Mouse (Mus musculus) cerebellum, adult 9-11 months (tissue): Measurements from ENCODE around the gene Insc.

Experiments used
- DNase-seq: peaks from one replicate; pipeline ENCODE4 v3.0.0; 2022

The Insc gene

GRCm38 (mm10) chr7:114834504-114834903, 91.0 kb downstream of the Insc start:
- no peak for DNase-seq

DNA sequence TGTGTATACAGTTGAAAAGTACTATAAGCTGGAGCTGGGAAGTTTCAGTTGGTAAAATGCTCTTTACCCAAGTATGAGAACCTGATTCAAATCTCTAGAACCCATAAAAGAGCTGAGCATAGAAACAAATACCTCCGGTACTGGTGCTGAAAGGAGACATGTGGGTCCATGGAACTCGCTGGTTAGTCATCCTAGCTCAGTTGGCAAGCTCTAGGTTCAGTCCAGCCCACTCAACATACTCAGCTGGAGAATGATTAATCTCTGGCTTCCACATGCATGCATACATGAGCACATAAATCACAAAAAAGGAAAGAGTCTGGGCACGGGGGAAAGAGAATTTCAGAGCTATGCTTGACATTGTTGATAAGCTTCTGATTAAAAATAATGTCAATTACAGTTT, 93.8 kb downstream of the Insc start:
- DNase-seq = no peak

GRCm38 (mm10) chr7:114840029-114840745, 96.7 kb downstream of the Insc start:
- no peak for DNase-seq

GRCm38 (mm10) chr7:114842644-114843211, 99.2 kb downstream of the Insc start:
- DNase-seq = peak; percentile 13

- no peak for DNase-seq
Measured at GRCm38 (mm10) chr7:114847179-114847578, 103.7 kb downstream of the Insc start.

DNA sequence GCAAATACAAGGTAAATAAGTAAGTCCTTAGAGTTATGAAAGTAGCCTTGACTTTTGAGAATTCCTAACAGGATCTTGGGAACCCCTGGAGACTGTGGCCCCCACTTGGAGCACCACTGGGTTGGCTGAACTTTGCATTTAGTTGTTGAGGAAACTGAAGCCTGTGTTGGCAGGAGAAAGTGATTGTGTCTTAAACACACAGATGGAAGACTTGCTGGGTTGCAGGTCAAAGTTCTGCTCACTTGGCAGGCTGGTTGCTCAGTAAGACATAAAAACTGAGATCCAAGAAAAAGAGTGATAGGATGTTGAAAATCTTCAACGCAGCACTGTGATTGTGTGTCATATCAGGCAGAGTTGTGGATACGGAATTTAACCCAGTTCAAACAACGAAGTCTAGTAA, 108.9 kb downstream of the Insc start:
- no peak for DNase-seq

DNA sequence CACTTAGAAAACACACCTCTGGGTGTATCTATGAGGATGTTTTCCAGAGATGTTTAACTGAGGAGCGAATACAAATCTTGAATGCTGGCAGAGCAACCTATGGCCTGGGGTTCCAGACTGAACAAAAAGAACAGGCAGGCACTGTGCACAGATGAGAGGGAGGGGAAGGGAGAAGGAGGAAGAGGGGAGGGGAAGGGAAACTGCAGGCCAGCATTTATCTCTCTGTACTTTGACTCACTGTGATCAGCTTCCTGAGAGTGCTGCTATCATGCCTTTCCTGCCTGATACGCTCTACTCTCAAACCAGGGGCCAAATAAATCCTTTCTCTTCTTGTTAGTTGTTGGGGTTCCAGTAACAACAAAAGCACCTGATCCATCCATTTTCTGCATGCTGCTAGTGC, 110.7 kb downstream of the Insc start:
- DNase-seq = no peak

DNA sequence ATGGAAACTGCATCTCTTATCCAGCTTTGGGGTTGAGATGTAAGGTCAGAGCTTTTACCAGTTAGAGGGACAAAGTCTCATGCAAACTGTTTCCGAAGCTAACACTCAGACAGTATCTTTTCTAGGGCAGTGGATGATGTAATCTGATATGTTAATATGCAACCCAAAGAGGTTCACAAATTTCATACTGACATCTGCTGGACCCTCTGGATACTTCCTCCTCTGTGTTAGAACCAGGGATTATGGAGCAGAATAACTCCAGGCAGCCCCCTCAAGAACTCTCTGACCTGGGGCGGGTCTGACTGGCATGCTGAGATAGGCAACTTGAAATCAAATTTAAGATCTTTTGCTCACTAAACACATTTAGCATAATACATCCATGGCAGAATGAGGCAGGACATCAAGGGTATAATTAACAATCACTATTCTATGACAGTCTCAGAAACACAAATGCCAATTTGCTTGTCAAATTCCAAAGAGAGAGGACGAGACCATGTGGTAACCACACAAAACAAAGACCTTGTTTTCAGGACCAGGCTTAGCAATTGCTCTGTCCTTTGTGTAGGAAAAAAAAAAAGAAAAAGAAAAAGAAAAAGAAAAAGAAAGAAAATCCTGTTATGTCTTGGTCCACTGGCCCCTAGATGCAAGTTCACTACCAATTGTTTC, 117.5 kb downstream of the Insc start:
- DNase-seq = no peak

DNA sequence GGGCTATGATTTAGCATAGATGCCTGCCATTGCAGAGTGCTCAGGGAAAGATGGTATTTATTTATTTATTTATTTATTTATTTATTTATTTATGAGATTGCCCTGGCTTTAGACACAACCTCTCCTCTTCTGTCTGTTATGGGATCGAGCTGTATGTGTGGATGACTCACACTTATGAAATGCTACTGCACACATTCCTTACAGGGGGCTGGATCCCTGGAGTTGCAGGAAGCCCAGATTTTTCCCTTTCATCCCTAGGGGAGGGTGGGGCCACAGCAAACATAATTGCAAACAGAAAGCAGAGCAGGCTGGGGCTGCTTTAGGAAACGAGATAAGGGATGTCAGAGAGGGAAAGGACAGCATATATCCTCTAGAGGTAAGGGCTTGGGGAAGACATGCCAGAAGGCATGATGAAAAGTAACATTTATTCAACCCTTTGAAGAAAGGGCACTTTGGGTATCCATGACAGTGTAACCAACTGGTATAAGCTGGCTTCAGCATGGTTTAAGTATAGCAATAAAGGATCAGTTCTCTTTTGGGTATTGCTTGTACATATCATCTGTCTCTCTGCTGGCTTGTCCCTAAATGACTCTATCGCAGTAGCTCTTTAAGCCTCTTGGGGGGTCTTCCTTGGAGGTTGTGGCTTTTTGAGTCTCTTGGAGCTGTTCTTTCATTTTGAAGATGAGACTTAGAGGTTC, 130.0 kb downstream of the Insc start:
- no peak for DNase-seq

DNA sequence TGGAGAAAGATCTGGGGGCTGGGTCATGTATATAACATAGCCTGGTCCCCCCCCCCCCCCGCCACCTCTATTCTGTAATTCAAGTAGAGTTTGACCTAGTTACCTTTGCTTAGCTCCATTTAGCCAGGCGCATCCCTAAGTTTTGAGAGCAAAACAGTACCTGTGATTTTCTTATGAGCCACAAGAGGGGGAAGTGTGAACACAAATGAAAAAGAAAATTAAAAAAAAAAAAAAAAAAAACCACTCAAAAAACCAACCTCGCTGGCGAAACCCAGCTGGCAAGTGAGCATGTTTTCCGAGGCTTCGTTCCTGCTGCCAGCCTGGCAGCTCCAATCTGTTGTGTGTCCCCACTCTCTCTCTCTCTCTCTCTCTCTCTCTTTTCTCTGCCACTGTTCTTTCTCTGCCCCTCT, 130.5 kb downstream of the Insc start:
- DNase-seq = peak; percentile 16

GRCm38 (mm10) chr7:114874579-114874978, 131.1 kb downstream of the Insc start:
- DNase-seq = no peak

DNA sequence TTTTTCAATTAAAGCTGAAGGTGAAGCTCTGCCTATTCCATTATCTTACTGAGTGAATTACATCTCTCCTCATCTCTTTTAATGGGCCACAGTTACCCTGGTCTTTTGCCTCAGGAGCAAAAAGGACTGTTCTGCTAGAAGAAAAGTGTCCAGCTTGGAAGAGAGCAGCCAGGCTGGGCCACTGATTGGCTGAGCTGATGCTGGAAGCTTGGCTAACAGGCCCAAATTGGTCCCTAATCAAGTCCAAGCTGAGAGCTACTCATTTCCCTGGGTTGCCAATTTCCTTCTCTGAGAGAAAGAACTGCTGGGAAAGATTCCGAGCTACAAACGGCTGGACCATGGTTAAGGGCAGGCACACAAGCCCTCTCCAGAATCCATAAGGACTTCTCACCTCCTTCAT, 140.1 kb downstream of the Insc start:
- DNase-seq = peak; percentile 5

DNA sequence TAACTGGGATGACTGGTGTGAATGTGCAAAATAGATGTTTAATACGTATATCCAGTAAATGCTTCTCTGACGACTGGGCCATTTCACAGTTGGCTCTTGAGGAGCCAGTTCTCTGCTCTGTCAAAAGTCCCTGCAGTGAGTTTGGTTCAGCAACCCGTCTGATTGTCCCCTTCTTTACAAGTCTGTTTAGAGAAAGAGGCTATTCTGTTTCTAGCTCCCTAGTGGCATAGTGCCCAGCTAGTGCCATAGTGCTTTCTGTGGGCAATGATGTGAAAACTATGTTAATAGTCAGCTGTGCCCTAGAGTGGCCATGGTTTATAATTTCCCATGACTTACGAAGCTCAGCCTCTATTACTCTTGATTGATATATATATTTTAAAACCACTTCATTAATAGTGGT, 143.4 kb downstream of the Insc start:
- peak; percentile 7 for DNase-seq

DNA sequence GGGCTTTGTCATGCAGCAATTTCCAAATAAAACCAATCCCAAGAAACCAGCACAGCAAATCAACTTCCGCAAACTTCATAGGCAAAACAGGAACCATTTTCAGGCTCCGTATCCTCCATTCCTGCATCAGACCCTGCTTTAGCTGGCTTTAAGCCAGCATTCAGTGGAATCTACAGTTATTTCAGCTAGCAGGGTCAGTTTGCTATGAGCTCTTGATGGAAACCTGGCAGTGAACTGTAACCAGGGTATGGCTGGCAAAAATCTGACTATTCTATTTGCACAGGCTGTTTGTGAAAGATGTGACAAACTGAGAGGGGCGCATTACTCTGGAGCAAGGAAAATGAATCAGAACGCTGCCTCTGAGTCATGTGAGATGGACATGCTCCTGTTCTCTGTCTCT, 146.7 kb downstream of the Insc start:
- no peak for DNase-seq

DNA sequence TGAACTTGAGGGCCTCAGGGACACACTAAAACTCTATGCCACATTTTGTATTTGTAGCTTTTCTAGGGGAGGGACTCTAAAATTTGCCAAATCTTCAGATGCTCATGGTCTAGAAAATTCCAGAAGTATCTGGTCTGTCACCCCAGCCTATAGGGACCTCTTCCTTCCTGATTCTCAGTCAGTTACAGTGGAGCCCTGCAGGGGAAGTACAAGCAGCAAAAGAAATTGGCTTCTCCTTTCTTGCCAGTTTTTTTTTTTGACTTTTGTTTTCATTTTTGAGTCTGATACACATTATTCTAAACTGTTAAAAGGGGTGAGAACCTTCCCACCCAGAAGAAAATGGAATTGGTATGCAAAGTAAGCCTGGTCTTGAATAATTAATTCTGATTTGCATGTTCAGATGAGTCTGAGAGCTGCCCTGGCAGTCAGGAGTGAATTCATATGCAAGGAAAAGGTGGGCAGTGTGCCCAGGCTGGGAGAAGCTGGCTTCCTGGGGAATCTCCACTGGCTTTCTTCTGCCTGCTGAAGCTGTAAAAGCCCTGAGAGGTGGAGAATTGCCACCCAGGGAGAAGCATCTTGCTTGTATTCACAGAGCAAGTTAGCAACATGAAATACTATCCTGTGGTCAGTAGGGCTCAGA, 149.2 kb downstream of the Insc start:
- peak; percentile 25 for DNase-seq

DNA sequence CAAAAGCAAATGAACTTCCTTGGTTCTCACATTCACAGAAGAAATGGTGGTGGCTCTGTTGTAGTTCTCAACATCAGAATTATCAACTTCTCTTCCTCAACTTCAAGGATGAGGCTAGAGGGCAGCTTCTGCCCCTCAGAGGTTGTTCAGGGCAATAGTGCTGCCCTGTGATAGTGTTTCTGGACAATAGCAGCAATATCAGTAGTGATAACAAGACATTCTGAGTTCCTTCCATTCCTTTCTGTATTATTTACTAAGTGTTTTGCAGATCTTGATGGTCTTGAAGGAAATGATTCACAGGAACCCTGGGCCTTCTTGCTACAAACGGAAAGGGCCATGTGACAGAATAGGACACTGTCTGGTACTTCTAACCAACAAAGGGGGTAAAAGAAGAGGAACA, 150.4 kb downstream of the Insc start:
- DNase-seq = no peak

DNA sequence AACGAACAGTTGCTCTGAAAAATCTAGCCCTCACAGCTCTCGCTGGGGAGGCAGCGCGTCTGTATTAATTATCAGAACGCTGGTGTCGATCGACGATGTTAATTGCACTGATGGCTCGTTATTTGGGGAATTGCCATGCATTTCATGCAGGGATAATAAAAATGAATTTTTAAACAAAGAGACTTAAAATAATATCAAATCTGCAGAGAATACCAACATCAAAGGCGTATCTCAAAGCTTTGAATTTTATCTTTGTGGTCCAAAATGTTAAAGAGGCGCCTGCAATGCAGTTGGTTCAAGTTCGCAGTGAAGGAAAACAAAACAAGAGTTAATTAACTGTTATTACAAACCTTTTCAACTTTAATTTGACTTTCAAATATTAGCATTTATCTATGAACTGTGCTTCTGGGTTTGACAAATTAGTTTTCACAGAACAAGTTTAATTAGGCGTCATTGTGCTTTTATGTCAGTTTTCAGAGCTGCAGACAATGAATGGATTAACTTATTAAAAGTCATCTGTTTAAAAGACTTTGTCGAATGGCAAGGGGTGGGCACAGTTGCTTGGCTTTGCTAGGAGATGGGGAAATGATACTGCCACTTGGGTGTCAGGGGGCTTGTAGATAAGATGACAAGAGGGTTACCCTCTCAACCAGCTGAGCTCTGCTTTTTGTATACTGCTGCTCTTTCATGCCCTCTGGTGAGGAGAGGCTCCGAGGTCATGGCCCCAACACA, 153.6 kb downstream of the Insc start:
- no peak for DNase-seq
